Mouse (Mus musculus): Measurements from ENCODE around the gene Tnfsf12.
"Not testable (repeated sequence)": the region's sequence is repeated elsewhere in the genome, so short reads cannot be mapped to it uniquely, and the experiment has no call there.

The Tnfsf12 gene

DNA sequence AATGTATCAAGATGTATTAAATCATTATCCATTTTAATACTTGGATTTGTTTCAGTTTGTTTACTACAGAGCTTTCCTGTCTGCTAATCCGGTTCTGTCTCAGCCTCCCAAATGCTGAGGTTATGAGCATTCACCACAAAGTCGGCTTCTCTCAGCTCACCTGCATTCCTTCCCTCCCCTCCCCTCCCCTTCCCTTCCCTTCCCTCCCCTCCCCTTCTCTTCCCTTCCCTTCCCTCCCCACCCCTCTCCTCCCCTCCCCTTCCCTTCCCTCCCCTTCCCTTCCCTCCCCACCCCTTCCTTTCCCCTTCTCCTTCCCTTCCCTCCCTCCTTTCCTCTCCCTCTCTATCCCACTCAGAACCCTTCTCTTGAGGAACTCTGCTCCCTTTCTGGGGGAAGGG is 9.0 kb upstream of the Tnfsf12 start:
- DNase-seq (ENCODE audit: low read depth, low spot score), result no peak

DNA sequence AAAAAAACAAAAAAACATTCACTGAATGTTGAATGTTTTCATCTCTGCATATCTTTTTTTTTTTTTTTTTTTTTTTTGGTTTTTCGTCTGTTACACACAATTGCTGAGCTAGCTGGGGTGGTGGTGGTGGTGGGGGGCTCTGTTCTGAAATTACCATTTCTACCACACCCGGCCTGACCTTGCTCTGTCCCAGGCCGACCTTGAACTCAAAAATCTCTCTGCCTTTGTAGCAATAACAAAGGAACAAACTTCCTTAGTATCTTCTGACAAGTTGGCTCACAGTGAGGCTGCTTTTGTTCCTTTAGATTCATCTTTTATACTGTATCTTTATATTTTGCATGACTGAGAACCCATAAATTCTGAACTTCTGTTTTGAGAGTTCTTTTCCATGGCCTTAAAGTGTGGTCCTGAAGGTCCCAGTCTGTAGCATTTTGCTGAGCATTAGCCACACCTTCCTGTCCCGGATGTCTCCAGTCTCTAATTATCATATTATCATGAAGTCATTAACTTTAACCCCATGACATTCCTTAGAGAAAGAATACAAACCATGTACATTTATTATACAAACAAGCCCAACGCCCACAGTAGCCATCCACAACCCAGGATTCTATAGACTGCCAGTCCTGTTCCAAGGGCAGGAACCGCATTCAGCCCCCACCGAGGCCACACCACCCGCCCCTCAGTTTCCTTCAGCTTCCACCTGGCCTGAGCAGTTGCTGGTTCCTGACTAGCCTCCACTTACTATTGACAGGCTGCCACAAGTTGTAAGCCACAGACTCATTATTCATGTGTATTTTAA is 8.4 kb upstream of the Tnfsf12 start:
- no peak for DNase-seq (ENCODE audit: low read depth, low spot score)

DNA sequence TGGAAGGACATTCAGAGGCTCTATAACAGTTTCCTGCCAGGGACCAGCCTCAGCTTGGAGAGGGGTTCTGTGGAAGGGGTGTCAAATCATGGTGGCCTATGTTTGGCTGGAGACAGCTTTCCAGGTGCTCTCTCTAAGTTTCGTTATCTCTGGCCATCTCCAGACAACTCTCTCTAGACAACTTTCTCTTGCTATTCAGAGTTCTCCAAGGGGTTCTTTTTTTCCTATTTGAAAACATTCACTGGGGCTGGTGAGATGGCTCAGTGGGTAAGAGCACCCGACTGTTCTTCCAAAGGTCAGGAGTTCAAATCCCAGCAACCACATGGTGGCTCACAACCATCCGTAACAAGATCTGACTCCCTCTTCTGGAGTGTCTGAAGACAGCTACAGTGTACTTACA is 7.7 kb upstream of the Tnfsf12 start:
- not testable (repeated sequence) for DNase-seq (ENCODE audit: low read depth, low spot score)

DNA sequence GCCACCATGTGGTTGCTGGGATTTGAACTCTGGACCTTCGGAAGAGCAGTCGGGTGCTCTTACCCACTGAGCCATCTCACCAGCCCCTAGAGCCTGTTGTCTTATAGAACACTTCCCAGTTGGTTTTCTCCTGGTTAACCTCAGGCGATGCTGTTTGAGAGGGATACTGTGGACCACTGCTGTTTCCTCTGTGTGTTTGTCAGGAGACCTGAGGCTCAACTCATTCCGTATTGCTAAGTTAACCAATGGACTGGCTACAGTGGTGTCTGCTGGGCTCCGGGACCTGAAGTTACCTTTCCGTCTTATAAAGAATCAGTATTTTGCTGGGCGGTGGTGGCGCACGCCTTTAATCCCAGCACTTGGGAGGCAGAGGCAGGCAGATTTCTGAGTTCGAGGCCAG is 7.2 kb upstream of the Tnfsf12 start:
- DNase-seq (ENCODE audit: low read depth, low spot score), result not testable (repeated sequence)

DNA sequence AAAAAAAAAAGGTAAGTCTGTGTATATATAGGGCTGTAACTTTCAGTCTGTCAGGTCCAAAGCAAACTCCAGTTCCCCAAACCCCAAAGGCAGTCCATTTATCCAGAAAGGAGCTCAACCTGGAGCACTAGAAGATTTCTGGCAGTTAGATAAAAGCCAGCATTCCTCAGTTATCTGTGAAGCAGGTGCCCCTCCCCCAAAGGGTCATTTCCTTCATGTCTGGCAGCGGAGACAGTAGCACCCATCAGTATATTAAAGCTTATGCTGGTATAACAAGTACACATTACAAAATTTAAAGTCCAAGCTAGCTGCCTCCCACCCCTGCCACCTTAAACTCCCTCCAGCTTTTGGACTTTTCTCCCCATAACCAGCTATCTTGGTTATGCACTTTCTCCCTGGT is 3.9 kb upstream of the Tnfsf12 start:
- no peak for DNase-seq (ENCODE audit: low read depth, low spot score)

DNA sequence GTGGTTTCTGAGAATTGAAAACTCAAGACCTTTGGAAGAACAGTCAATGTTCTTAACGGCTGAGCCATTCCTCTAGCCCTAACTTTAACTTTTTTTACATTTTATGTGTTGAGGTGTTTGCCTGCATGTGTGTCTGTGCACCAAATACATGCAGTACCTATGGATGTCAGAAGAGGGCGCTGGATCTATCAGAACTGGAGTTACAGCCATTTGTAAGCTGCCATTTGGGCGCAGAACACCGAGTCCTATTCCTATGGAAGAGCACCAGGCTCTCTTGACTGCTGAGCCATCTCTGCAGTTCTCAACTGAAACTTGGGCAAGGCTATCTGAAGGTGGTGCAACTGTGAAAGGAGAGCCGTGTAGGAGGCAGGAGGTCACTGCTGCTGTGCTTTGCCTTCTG is 2.9 kb upstream of the Tnfsf12 start:
- no peak for DNase-seq (ENCODE audit: low read depth, low spot score)

DNA sequence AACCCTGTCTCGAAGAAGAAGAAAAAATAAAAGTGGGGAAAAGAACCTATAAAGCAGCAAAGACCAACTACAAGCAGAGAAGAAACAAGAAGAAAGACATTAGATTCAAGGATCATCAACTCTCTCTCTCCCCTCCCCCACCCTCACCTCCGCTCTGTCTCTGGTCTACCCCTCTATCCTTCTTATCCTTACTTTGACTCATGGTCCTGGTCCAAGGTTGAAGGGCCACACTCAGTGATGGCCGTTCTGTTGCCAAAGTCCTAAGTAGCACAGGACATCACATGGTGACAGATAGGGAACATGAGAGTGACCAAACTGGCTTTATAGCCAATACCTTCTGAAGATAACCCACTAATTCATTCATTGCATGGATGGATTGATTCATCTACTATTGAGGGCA is 1.7 kb upstream of the Tnfsf12 start:
- no peak for DNase-seq (ENCODE audit: low read depth, low spot score)

DNA sequence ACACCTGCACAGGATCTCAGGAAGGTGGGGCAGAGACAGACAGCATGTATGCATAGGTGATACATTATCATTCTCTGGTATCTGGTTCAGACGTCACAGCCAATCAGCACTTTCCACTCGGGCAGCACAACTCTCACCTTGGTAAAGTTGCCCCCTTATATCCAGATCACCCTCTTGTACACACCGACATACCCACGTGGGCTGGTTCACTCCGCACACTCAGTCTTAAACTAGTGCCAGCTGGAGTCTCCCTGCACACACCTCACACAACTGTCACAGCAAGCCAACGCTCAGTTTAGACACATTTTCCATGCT is 646 bp downstream of the Tnfsf12 start:
- DNase-seq (ENCODE audit: low read depth, low spot score), result no peak

DNA sequence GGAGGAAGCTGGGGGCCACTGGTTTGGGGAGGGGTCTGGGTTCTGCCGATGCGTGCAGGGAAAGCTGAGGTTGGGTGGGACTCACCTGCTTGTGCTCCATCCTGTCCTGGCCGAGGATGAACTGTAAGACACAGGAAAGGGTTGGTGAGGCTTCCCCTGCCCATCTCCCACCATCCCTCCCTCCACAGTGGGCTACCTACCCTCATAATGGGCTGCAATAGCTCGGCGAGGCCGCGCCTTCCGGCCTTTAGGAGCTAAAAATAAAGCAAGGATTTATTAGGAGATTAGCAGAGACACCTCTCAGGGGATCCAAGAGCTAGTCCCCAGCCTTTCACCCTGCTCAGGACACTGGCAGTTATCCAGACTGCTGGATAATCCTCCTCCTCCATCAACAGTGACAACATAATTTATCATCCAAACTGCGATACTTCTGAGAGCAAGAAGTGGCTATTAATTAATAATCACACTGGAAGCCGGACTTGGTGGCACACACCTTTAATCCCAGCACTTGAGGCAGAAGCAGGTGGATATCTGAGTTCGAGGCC is 2.2 kb downstream of the Tnfsf12 start:
- no peak for DNase-seq (ENCODE audit: low read depth, low spot score)

DNA sequence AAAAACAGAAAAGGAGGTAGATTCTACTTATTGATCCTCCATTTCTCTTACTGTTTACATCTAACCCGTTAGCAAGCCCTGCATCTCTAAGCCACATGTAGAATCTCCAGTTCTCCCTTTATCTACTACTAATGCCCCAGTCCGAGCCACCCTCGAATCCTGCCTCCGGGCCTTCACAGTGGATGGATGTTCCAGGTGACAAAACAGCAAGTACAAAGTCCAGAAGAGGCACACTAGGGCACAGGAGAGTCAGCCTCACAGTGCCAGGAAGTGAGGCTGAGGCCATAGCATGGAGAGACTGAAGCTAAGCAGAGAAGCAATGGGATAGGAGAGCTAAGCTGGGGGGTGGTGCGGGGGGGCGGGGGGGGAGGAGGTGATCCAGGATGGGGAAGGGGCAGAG is 2.8 kb downstream of the Tnfsf12 start:
- DNase-seq (ENCODE audit: low read depth, low spot score), result no peak

DNA sequence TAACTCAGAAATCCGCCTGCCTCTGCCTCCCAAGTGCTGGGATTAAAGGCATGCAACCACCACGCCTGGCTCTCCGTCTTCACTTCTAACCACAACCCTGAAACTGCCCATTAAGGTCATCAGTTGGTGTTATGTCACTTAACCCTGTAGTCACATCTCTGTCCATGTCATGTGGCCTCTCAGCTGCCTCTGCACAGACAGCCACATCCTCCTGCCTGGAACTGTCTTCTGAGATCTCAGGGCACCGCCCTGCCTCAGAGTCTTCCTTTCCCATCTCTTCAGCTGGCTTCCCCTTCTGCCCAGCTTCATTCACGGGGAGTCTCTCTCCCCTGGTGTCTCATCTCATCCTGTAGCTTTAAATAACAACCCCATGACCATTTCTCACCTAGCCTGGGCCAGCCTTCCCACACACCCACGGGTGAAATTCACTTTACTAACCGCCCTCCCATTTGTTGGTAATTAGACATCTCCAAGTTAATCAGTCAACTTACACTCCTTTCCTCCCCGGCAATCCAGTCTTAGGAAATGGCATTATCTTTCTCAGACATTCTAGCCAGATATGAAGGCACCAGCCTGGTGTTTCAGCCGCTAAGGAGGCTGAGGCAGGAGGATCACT is 3.3 kb downstream of the Tnfsf12 start:
- DNase-seq (ENCODE audit: low read depth, low spot score), result no peak

DNA sequence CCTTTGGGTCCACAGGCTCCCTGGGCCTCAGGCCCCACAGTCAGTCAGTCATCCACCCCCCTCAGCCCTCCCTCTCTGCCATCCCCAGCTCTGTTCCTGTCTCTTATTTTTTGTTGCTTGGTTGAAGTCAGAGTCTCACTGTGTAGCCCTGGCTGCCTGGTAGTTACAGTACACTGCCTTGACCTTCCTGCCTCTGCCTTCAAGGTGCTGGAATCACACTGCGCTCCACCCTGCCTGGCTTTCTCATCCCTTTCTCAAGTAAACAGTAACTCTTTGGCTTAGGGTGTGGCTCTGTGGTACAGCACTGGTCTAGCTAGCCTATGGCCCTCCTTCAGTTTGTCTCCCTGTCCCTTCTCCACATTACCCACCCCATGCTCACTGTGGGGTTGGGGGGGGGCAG is 5.8 kb downstream of the Tnfsf12 start:
- no peak for DNase-seq (ENCODE audit: low read depth, low spot score)

DNA sequence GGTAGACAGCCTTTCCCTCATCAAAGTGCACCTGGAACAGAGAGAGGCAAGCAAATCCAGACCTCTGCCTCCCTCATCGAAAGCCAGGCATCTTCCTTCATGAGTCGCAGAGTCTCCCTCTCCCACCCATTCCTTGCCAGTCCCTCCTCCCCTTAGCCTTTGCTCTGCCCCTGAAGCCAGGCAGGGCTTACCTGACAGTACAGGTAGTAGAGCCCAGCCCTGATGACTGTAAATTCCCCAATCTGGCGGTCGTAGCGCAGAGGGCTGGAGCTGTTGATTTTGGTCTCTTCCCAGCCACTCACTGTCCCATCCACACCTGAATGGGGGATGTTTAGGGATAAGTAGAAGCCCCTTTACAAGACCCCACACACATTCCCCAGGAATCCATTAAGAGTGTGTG is 8.6 kb downstream of the Tnfsf12 start:
- no peak for DNase-seq (ENCODE audit: low read depth, low spot score)

DNA sequence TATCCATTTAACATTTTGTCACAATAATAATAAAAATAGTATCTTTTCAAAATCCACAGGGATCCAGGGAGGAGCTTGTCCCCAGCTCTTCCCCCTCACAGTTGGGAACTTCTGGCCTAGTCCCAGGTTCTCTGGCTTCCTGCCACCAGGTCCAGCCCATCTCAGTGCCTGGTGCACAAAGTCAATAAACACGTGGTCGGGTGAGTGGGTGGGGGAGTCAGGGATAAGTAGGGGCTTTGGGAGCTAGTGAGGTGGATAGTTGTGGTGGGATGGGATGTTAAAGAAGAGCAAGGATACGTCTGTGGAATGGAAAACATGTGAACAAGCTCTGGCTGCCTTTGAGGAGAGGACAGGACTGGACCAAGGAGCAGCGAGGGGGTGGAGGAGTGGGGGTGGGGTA is 9.3 kb downstream of the Tnfsf12 start:
- DNase-seq (ENCODE audit: low read depth, low spot score), result peak; percentile 82

DNA sequence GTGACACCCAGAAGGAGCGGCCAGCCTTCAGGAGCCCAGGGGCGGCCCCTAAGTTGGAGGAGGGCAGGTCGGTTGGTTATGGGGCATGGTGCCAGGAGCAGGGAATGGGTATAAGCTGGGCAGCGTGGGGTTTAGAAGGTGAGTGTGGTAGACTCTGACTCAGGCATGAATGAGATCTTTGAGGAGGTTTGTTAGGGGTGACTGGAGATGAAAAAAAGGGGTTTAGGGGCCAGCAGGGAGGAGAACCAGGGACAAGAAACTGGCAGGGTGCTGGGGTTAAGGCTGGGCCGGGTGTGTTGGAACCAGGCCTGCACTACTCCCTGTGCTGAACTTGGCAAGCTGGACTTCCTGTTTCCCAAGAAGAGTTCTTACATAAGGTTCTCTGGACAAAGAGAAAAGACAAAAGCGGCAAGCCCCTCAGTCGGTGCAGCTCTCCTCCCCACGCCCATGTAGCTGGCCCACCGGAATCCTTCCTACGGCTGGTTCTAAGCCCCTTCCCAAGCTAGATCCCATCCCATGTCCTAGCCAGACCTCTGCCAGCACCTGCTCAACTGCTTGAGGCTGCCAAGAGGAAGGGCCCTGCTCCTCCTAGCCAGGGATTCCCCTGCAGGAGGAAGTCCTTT is 10.0 kb downstream of the Tnfsf12 start, which contains the start of gene Tnfsf13:
Gene Tnfsf13, minus strand, starts transcription at position 259 of the 623 bp plus-strand sequence.
- DNase-seq (ENCODE audit: low read depth, low spot score), result peak; percentile 92

DNA sequence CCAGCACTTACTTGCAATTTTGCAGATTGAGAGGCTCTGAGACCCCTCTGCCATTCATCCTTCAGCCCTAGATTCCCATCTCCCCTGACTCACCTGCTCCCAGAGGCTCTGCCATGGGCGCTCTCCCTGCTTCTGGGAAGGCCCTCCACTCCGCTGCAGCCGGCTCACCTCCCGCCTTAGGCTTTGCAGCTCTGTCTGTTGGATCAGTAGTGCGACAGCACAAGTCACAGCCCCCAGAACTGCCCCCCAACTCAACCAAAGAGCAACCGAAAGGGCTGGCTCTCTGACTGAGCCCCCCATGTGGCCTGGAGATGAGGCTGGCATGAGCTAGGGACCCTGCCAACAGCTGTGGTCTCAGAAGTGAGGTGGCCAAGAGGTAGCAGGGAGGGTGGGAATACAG is 10.7 kb downstream of the Tnfsf12 start:
- no peak for DNase-seq (ENCODE audit: low read depth, low spot score)

DNA sequence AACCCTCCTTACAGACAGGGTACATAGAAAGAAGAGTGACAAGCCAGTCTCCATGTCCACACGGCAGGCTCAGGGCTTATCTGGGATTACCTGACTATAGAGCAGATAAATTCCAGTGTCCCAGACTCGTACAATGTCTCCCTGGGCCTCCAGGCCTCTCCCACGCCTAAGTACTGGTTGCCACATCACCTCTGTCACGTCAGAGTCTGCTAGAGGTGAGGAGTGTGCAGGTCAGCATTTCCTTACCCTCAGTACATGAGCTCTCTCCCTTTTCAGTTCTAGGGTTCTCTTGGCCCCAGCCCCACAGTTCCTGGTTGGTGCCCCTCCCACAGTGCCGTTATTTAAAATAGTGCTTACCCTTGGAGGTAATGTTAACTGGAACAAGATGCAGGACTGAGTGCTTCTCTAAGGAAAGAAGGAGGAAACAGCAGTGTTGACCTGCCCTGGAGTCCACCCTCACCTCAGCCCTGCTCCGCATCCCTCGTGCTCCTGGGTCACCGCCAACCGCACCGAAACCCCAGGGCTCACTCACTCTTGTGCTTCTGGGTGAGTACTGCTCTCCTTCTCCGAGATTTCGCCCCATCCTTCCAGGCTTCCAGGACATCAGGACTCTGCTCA is 11.4 kb downstream of the Tnfsf12 start:
- DNase-seq (ENCODE audit: low read depth, low spot score), result no peak

DNA sequence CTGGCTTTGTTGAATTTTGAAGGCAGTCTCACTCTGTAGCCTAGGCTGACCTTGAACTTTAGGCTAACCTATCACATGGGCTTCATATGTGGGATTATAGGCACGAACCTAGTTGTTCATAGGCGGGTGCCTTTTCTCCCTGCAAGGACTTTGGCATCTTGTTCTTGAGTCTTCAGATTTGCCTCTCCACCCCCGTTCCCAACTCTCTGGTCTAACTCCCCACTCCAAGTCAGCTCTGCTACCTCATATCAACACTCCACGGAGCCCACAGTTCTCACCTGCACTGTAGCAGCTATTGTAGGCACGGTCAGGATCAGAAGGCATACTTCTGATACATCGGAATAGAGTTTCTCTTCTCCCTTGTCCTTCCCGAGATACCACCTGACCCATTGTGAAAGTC is 12.1 kb downstream of the Tnfsf12 start:
- DNase-seq (ENCODE audit: low read depth, low spot score), result no peak

DNA sequence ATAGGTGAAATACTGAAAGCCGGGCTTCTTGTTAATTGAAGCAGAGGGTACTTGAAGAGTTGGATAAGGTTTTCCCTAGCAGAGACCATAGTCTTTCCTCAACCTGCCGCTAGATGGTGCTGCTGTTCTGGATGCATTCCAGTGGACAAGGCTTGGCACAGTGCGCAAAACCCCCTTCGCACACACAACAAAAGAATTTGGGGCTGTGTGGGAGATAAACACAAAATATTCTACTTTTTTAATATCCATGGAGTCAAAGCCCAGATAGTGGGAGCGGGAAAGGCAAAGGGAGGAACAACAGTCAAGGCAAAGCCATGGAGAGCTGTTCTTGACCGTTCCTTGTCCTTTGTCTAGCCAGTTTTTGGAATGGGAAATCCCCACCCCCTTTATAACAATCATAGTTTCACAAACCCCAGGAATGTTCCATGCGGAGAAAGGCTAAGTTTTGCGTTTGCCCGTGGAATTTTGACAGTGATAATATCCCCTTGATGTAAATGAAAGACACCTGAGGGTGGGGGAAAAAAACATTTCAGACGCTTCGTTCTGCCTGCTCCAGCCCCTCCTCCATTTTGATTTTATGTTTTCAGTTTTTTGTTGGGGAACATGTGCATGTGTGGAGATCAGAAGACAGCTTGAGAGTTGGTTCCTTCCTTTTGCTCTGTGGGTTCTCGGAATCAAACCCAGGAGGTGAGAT is 12.7 kb downstream of the Tnfsf12 start:
- peak; percentile 88 for DNase-seq (ENCODE audit: low read depth, low spot score)

DNA sequence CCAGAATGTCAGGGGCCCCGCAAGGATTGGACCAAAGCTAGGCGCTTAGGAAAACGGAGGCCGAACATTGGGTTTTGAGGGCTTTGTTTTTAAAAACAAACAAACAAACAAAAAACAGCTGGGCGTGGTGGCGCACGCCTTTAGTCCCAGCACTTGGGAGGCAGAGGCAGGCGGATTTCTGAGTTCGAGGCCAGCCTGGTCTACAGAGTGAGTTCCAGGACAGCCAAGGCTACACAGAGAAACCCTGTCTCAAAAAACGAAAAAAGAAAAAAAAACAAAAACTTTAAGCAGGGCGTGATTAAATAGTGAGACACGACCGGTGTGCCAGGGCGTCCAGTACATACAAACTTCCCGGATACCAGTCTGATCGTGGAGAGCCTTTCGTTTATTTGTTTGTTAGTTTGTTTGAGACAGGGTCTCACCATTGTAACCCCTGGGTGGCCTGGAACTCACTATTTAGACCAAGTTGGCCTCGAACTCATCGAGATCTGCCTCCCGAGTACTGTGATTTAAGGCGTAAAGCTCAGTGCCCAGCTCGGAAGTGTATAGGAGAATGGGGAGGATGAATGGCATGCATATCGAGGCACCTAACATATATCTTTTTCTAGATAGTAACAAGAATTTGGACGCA is 13.3 kb downstream of the Tnfsf12 start:
- no peak for DNase-seq (ENCODE audit: low read depth, low spot score)

Data from skeletal muscle tissue, adult 2 months (tissue).